Mouse (Mus musculus) hindbrain, embryonic 10.5 days (tissue): ENCODE results near the gene Il1rap. TPM values are rescaled to one million over a fixed set of nuclear protein-coding genes. Genes with fewer than 3 reads are reported as not detected.

Source experiments
- DNase-seq: peaks from one replicate; pipeline ENCODE4 v3.0.0-alpha.2; 2017; ENCODE audit warnings: low spot score
- H3K27ac ChIP-seq: fragments of 300-500 bp; sonication (generic); 2 replicates; pipeline ENCODE4 v1.5.1; 2016; ENCODE audit warnings: mild to moderate bottlenecking, moderate library complexity
- H3K27me3 ChIP-seq: fragments of 300-500 bp; sonication (generic); 2 replicates; pipeline ENCODE4 v1.6.1; 2016; ENCODE audit warnings: mild to moderate bottlenecking; ENCODE audit not compliant: poor library complexity, insufficient read depth, severe bottlenecking
- H3K36me3 ChIP-seq: fragments of 300-500 bp; sonication (generic); 2 replicates; pipeline ENCODE4 v1.6.1; 2016; ENCODE audit warnings: mild to moderate bottlenecking, moderate library complexity
- H3K4me1 ChIP-seq: fragments of 300-500 bp; sonication (generic); replicated peaks from 2 replicates; pipeline ENCODE4 v1.6.1; 2016; ENCODE audit warnings: mild to moderate bottlenecking
- H3K4me3 ChIP-seq: fragments of 300-500 bp; sonication (generic); 2 replicates; pipeline ENCODE4 v1.5.1; 2016; ENCODE audit warnings: mild to moderate bottlenecking, moderate library complexity
- H3K9me3 ChIP-seq: fragments of 300-500 bp; sonication (generic); 2 replicates; pipeline ENCODE4 v1.6.1; 2016; ENCODE audit warnings: mild to moderate bottlenecking, moderate library complexity
- WGBS: fragments of 180-500 bp; shearing (Covaris S2); methylation state at CpG from one replicate; pipeline ENCODE4 v1.1.7; 2016; 5-methylcytosine and 5-hydroxymethylcytosine counted together
- polyA plus RNA-seq: library from polyadenylated mRNA; unstranded; fragments of >200 nt; fragmentation: Nextera tagmentation; extraction: Ambion mirVana; gene quantifications from 2 replicates; pipeline ENCODE4 v1.2.1, GENCODE M21; 2016

Il1rap gene
- polyA plus RNA-seq, 1 experiment from 2014 or later, result 3.5 TPM

- 88% methylated on average over 3 of the region's 3 CpGs for WGBS
- no peaks in the 10 kb centered on the region for H3K27me3 ChIP-seq
Measured at GRCm38 (mm10) chr16:26710922-26711321, 129.4 kb downstream of the Il1rap start.

GRCm38 (mm10) chr16:26713538-26714316 is 132.2 kb downstream of the Il1rap start:
- Histone ChIP-seq H3K36me3 (no peaks in the 10 kb centered on the region), H3K4me3 (no peak overlapping the region), H3K4me1 (no peaks in the 10 kb centered on the region), H3K27me3 (no peaks in the 10 kb centered on the region), H3K27ac (no peak overlapping the region), H3K9me3 (no peaks in the 10 kb centered on the region)
- DNase-seq, result no peak
- WGBS, result 88% methylated on average over 5 of the region's 5 CpGs

More at GRCm38 (mm10) chr16:26710922-26711321, 129.4 kb downstream of the Il1rap start:
- H3K4me3 ChIP-seq, result no peak overlapping the region
- H3K9me3 ChIP-seq, result no peaks in the 10 kb centered on the region
- DNase-seq, result no peak
- H3K36me3 ChIP-seq, result no peaks in the 10 kb centered on the region
- no peak overlapping the region for H3K27ac ChIP-seq
- H3K4me1 ChIP-seq, result no peaks in the 10 kb centered on the region

GRCm38 (mm10) chr16:26722464-26722863 is 141.0 kb downstream of the Il1rap start:
- H3K36me3 ChIP-seq, result no peaks in the 10 kb centered on the region
- no peaks in the 10 kb centered on the region for H3K27me3 ChIP-seq
- WGBS, result 92% methylated on average over 11 of the region's 11 CpGs
- H3K4me3 ChIP-seq, result no peak overlapping the region
- no peaks in the 10 kb centered on the region for H3K4me1 ChIP-seq
- H3K9me3 ChIP-seq, result no peaks in the 10 kb centered on the region
- H3K27ac ChIP-seq, result no peak overlapping the region
- DNase-seq, result no peak

DNA sequence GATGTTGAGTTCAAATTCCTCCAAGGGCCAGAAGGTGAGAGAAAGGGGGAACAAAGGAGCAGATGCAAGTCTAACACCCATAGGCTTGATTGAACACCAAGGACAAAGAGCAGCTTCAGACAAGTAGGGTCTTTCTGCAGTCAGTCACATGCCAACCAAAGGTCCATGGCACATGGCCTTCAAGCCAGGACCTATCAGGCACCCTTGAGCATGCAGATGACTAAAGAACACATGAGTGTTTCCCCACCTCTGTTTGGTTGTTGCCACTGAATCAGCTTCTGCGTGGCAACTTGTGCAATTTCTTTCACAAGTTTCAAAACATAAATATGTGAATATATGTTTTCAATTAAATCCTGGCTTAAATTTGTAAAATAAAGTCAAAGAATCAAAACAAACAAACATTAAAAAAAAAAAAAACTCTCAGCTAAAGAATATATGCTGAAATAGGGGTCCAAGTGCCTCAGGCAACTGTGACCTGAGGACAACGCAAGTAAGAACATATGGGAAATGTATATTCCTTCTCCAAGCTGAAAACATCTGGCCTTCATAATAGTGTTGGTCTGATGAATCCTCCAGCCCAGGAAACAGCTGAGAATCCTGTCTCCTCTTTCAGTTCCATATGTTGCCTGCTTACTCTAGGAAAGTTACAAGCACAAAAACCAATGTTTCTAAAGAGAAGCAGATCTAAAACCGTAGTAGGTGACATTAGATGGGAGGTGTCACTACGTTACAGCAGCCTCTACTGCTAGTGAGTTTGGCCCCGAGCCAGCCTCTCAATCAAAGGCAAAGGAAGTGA is 142.6 kb downstream of the Il1rap start:
- Histone ChIP-seq H3K27me3 (no peaks in the 10 kb centered on the region), H3K9me3 (no peaks in the 10 kb centered on the region), H3K27ac (no peak overlapping the region), H3K36me3 (no peaks in the 10 kb centered on the region), H3K4me1 (no peaks in the 10 kb centered on the region), H3K4me3 (no peak overlapping the region)
- DNase-seq, result no peak
- 74% methylated on average over 5 of the region's 5 CpGs for WGBS

DNA sequence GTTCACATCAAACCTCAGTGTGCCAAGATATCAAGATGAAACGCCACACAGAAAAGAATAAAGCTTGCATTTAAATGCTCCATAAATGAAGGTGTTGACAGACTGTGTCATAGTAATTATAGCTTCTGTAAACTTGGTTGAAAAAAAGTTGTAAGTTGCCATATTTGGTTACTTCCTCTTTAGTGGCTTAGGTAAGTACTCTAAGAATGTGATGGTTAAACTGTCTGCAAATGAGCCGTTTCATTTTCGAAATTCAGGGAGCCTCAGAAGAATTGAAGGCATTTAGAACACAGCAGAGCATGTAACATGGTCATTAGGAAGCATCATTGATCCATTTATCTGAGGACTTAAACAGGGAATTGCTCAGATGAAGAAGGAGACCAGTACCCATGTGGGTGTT is 146.6 kb downstream of the Il1rap start:
- H3K9me3 ChIP-seq, result no peaks in the 10 kb centered on the region
- no peaks in the 10 kb centered on the region for H3K36me3 ChIP-seq
- no peaks in the 10 kb centered on the region for H3K27me3 ChIP-seq
- no peak overlapping the region for H3K27ac ChIP-seq
- H3K4me3 ChIP-seq, result no peak overlapping the region
- WGBS, result 82% methylated on average over 3 of the region's 3 CpGs
- no peak for DNase-seq
- H3K4me1 ChIP-seq, result no peaks in the 10 kb centered on the region; the same call in 1 of the 2 replicates

- Histone ChIP-seq H3K9me3 (no peaks in the 10 kb centered on the region), H3K27me3 (no peaks in the 10 kb centered on the region), H3K27ac (no peak overlapping the region), H3K4me3 (no peak overlapping the region), H3K4me1 (no peaks in the 10 kb centered on the region; the same call in 1 of the 2 replicates), H3K36me3 (no peaks in the 10 kb centered on the region)
- WGBS, result 86% methylated on average over 1 of the region's 1 CpGs
- no peak for DNase-seq
Measured at GRCm38 (mm10) chr16:26730941-26731340, 149.4 kb downstream of the Il1rap start.

GRCm38 (mm10) chr16:26732566-26732965 is 151.1 kb downstream of the Il1rap start:
- Histone ChIP-seq H3K36me3 (no peaks in the 10 kb centered on the region), H3K4me3 (no peak overlapping the region), H3K27me3 (no peaks in the 10 kb centered on the region), H3K9me3 (no peaks in the 10 kb centered on the region), H3K4me1 (no peaks in the 10 kb centered on the region; the same call in 1 of the 2 replicates), H3K27ac (no peak overlapping the region)
- 56% methylated on average over 3 of the region's 3 CpGs for WGBS
- no peak for DNase-seq

- H3K36me3 ChIP-seq, result no peaks in the 10 kb centered on the region
- H3K4me3 ChIP-seq, result no peak overlapping the region
- no peaks in the 10 kb centered on the region for H3K27me3 ChIP-seq
- no peaks in the 10 kb centered on the region for H3K4me1 ChIP-seq
- 86% methylated on average over 5 of the region's 5 CpGs for WGBS
- no peaks in the 10 kb centered on the region for H3K9me3 ChIP-seq
- no peak overlapping the region for H3K27ac ChIP-seq
- DNase-seq, result no peak
Measured at GRCm38 (mm10) chr16:26755381-26756155, 174.1 kb downstream of the Il1rap start.

DNA sequence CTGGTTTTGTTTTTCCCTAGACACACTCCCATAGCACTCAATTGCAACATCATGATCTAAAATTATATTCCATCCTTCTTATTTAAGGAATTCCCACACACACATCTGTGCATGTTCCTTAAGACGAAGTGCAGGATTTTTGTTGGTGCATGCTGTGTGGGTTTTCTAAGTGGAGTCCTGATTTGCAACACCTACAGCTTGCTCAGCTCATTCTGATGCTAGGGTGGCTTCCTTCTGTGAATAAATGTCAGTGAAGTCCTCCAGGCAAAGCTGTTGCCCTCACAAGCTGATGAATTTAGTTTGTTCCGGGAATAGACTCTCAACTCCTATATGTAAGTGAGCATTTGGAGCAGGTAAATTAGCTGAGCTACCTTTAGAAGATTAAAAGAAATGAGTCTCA is 194.5 kb downstream of the Il1rap start:
- no peak for DNase-seq
- Histone ChIP-seq H3K27me3 (no peaks in the 10 kb centered on the region), H3K27ac (no peak overlapping the region), H3K36me3 (no peaks in the 10 kb centered on the region), H3K9me3 (no peaks in the 10 kb centered on the region), H3K4me1 (no peaks in the 10 kb centered on the region), H3K4me3 (no peak overlapping the region)
- whole genome bisulfite sequencing, result 82% methylated on average over 2 of the region's 2 CpGs

- DNase-seq, result no peak
- Histone ChIP-seq H3K4me3 (no peak overlapping the region), H3K4me1 (no peaks in the 10 kb centered on the region), H3K27ac (no peak overlapping the region), H3K9me3 (no peaks in the 10 kb centered on the region), H3K36me3 (no peaks in the 10 kb centered on the region), H3K27me3 (no peaks in the 10 kb centered on the region)
- 13% methylated on average over 1 of the region's 1 CpGs for WGBS
Measured at GRCm38 (mm10) chr16:26777132-26777531, 195.6 kb downstream of the Il1rap start.
